Mouse (Mus musculus) midbrain, embryonic 15.5 days (tissue): ENCODE measurements around the gene Gm26938. TPM values are rescaled to one million over a fixed set of nuclear protein-coding genes. Genes with fewer than 3 reads are reported as not detected.
A peak's percentile ranks its signal among the peaks of the same experiment; 100 is the strongest.

ENCODE experiments used
- ATAC-seq: fragments of 200-750 bp; cut with Nextera tagmentation; replicated peaks from 2 replicates; pipeline ENCODE4 v1.8.0; 2017; ENCODE audit warnings: moderate TSS enrichment
- H3K27ac ChIP-seq: fragments of 300-500 bp; sonication (generic); 2 replicates; pipeline ENCODE4 v1.5.1; 2015; ENCODE audit warnings: mild to moderate bottlenecking, inconsistent platforms
- H3K27me3 ChIP-seq: fragments of 300-500 bp; sonication (generic); replicated peaks from 2 replicates; pipeline ENCODE4 v1.6.1; 2015; ENCODE audit warnings: inconsistent platforms
- H3K36me3 ChIP-seq: fragments of 300-500 bp; sonication (generic); replicated peaks from 2 replicates; pipeline ENCODE4 v1.6.1; 2015; ENCODE audit warnings: inconsistent platforms
- H3K4me1 ChIP-seq: fragments of 300-500 bp; sonication (generic); 2 replicates; pipeline ENCODE4 v1.6.1; 2015; ENCODE audit warnings: inconsistent platforms
- H3K4me2 ChIP-seq: fragments of 300-500 bp; sonication (generic); 2 replicates; pipeline ENCODE4 v1.6.1; 2015; ENCODE audit warnings: inconsistent platforms, mild to moderate bottlenecking, moderate library complexity
- H3K4me3 ChIP-seq: fragments of 300-500 bp; sonication (generic); 2 replicates; pipeline ENCODE4 v1.5.1; 2015; ENCODE audit warnings: mild to moderate bottlenecking, inconsistent platforms
- H3K9ac ChIP-seq: fragments of 300-500 bp; sonication (generic); 2 replicates; pipeline ENCODE4 v1.6.1; 2015; ENCODE audit warnings: mild to moderate bottlenecking, inconsistent platforms
- H3K9me3 ChIP-seq: fragments of 300-500 bp; sonication (generic); 2 replicates; pipeline ENCODE4 v1.6.1; 2016; ENCODE audit warnings: inconsistent platforms
- WGBS: fragments of 180-500 bp; shearing (Covaris S2); methylation state at CpG from one replicate; pipeline ENCODE4 v1.1.7; 2015; ENCODE audit warnings: mixed read lengths; 5-methylcytosine and 5-hydroxymethylcytosine counted together
- polyA plus RNA-seq: library from polyadenylated mRNA; unstranded; fragments of >200 nt; fragmentation: Nextera tagmentation; extraction: Ambion mirVana; gene quantifications from 2 replicates; pipeline ENCODE4 v1.2.1, GENCODE M21; 2015

The Gm26938 gene
- polyA plus RNA-seq, 1 experiment from 2014 or later, result not detected

- ATAC-seq, result no peak
- no peaks in the 10 kb centered on the region for H3K9me3 ChIP-seq
- WGBS, result 68% methylated on average over 20 of the region's 20 CpGs
- H3K4me1 ChIP-seq, result no peaks in the 10 kb centered on the region
- no peak overlapping the region for H3K4me2 ChIP-seq
- no peak overlapping the region for H3K27ac ChIP-seq
- no peak overlapping the region for H3K9ac ChIP-seq
- peaks cover 16% of the 10 kb centered on the region for H3K27me3 ChIP-seq
- H3K36me3 ChIP-seq, result no peaks in the 10 kb centered on the region
- no peak overlapping the region for H3K4me3 ChIP-seq
These were observed 13.6 kb downstream of the Gm26938 start for GRCm38 (mm10) chr5:139812398-139813125.

GRCm38 (mm10) chr5:139811677-139812397, 14.4 kb downstream of the Gm26938 start:
- H3K4me2 ChIP-seq, result no peak overlapping the region
- H3K9ac ChIP-seq, result no peak overlapping the region
- no peaks in the 10 kb centered on the region for H3K36me3 ChIP-seq
- 80% methylated on average over 15 of the region's 15 CpGs for WGBS
- no peak for ATAC-seq
- no peaks in the 10 kb centered on the region for H3K9me3 ChIP-seq
- no peak overlapping the region for H3K27ac ChIP-seq
- H3K27me3 ChIP-seq, result peaks cover 16% of the 10 kb centered on the region
- H3K4me1 ChIP-seq, result no peaks in the 10 kb centered on the region
- H3K4me3 ChIP-seq, result no peak overlapping the region

- ATAC-seq, result no peak
- Histone ChIP-seq H3K36me3 (no peaks in the 10 kb centered on the region), H3K9me3 (no peaks in the 10 kb centered on the region), H3K27me3 (peaks cover 12% of the 10 kb centered on the region), H3K4me1 (no peaks in the 10 kb centered on the region), H3K9ac (no peak overlapping the region), H3K27ac (no peak overlapping the region), H3K4me3 (no peak overlapping the region), H3K4me2 (no peak overlapping the region)
- 61% methylated on average over 4 of the region's 4 CpGs for WGBS
These were observed 16.8 kb downstream of the Gm26938 start for GRCm38 (mm10) chr5:139809397-139809796.

- Histone ChIP-seq H3K9ac (no peak overlapping the region), H3K4me3 (no peak overlapping the region), H3K4me2 (no peak overlapping the region), H3K36me3 (peaks cover 4% of the 10 kb centered on the region; the same call in 1 of the 2 replicates), H3K9me3 (no peaks in the 10 kb centered on the region), H3K27ac (no peak overlapping the region), H3K4me1 (peaks cover 6% of the 10 kb centered on the region; the same call in 1 of the 2 replicates), H3K27me3 (no peaks in the 10 kb centered on the region)
- ATAC-seq, result no peak
- WGBS, result 93% methylated on average over 8 of the region's 8 CpGs
These were observed 20.3 kb downstream of the Gm26938 start for GRCm38 (mm10) chr5:139805924-139806323.

GRCm38 (mm10) chr5:139804573-139805111, 21.6 kb downstream of the Gm26938 start:
- Histone ChIP-seq H3K9me3 (no peaks in the 10 kb centered on the region), H3K4me3 (no peak overlapping the region), H3K9ac (no peak overlapping the region), H3K27ac (no peak overlapping the region), H3K27me3 (no peaks in the 10 kb centered on the region), H3K4me2 (no peak overlapping the region), H3K36me3 (peaks cover 12% of the 10 kb centered on the region; the same call in 1 of the 2 replicates), H3K4me1 (peaks cover 8% of the 10 kb centered on the region; the same call in 1 of the 2 replicates)
- ATAC-seq, result no peak
- WGBS, result 89% methylated on average over 11 of the region's 11 CpGs

GRCm38 (mm10) chr5:139804107-139804551, 22.1 kb downstream of the Gm26938 start:
- Histone ChIP-seq H3K9me3 (no peaks in the 10 kb centered on the region), H3K4me1 (peaks cover 13% of the 10 kb centered on the region), H3K27me3 (no peaks in the 10 kb centered on the region), H3K4me3 (no peak overlapping the region), H3K36me3 (peaks cover 12% of the 10 kb centered on the region; the same call in 1 of the 2 replicates), H3K27ac (no peak overlapping the region), H3K4me2 (no peak overlapping the region), H3K9ac (no peak overlapping the region)
- no peak for ATAC-seq
- 4% methylated on average over 6 of the region's 6 CpGs for WGBS

GRCm38 (mm10) chr5:139803601-139804102, 22.6 kb downstream of the Gm26938 start:
- Histone ChIP-seq H3K4me2 (no peak overlapping the region), H3K4me1 (peaks cover 18% of the 10 kb centered on the region), H3K9ac (no peak overlapping the region), H3K36me3 (peaks cover 12% of the 10 kb centered on the region; the same call in 1 of the 2 replicates), H3K27me3 (no peaks in the 10 kb centered on the region), H3K4me3 (no peak overlapping the region), H3K27ac (no peak overlapping the region), H3K9me3 (no peaks in the 10 kb centered on the region)
- 10% methylated on average over 12 of the region's 12 CpGs for WGBS
- peak; percentile 34; the same call in 1 of the 2 replicates for ATAC-seq

GRCm38 (mm10) chr5:139803165-139803564, 23.0 kb downstream of the Gm26938 start:
- H3K36me3 ChIP-seq, result peaks cover 12% of the 10 kb centered on the region; the same call in 1 of the 2 replicates
- 81% methylated on average over 8 of the region's 8 CpGs for WGBS
- no peak overlapping the region for H3K4me2 ChIP-seq
- H3K27me3 ChIP-seq, result no peaks in the 10 kb centered on the region
- H3K4me3 ChIP-seq, result no peak overlapping the region
- no peaks in the 10 kb centered on the region for H3K9me3 ChIP-seq
- H3K27ac ChIP-seq, result no peak overlapping the region
- H3K4me1 ChIP-seq, result peaks cover 23% of the 10 kb centered on the region
- ATAC-seq, result no peak
- H3K9ac ChIP-seq, result no peak overlapping the region

- no peak for ATAC-seq
- H3K9ac ChIP-seq, result no peak overlapping the region
These were observed 24.3 kb downstream of the Gm26938 start for GRCm38 (mm10) chr5:139801880-139802279.

GRCm38 (mm10) chr5:139801231-139801630, 25.0 kb downstream of the Gm26938 start:
- peaks cover 42% of the 10 kb centered on the region for H3K4me1 ChIP-seq
- ATAC-seq, result no peak
- WGBS, result 95% methylated on average over 8 of the region's 8 CpGs

More at GRCm38 (mm10) chr5:139801880-139802279, 24.3 kb downstream of the Gm26938 start:
- Histone ChIP-seq H3K27ac (no peak overlapping the region), H3K9me3 (no peaks in the 10 kb centered on the region), H3K27me3 (no peaks in the 10 kb centered on the region), H3K4me2 (no peak overlapping the region), H3K4me1 (peaks cover 36% of the 10 kb centered on the region), H3K4me3 (no peak overlapping the region), H3K36me3 (peaks cover 12% of the 10 kb centered on the region; the same call in 1 of the 2 replicates)
- WGBS, result 93% methylated on average over 10 of the region's 10 CpGs

GRCm38 (mm10) chr5:139799801-139800590, 26.2 kb downstream of the Gm26938 start:
- H3K4me2 ChIP-seq, result no peak overlapping the region
- no peak overlapping the region for H3K9ac ChIP-seq
- H3K36me3 ChIP-seq, result peaks cover 12% of the 10 kb centered on the region; the same call in 1 of the 2 replicates
- 91% methylated on average over 33 of the region's 33 CpGs for WGBS
- ATAC-seq, result no peak
- no peaks in the 10 kb centered on the region for H3K27me3 ChIP-seq
- no peak overlapping the region for H3K4me3 ChIP-seq
- no peaks in the 10 kb centered on the region for H3K9me3 ChIP-seq
- H3K4me1 ChIP-seq, result peaks cover 45% of the 10 kb centered on the region
- no peak overlapping the region for H3K27ac ChIP-seq

More at GRCm38 (mm10) chr5:139801231-139801630, 25.0 kb downstream of the Gm26938 start:
- H3K27me3 ChIP-seq, result no peaks in the 10 kb centered on the region
- H3K4me3 ChIP-seq, result no peak overlapping the region
- H3K27ac ChIP-seq, result no peak overlapping the region
- H3K36me3 ChIP-seq, result peaks cover 12% of the 10 kb centered on the region; the same call in 1 of the 2 replicates
- no peaks in the 10 kb centered on the region for H3K9me3 ChIP-seq
- no peak overlapping the region for H3K9ac ChIP-seq
- H3K4me2 ChIP-seq, result no peak overlapping the region
